Mouse (Mus musculus): ENCODE data around the gene Myoc. TPM values are rescaled to one million over a fixed set of nuclear protein-coding genes. Genes with fewer than 3 reads are reported as not detected.

The Myoc gene
- not detected in 2 replicates for polyA plus RNA-seq (2012; rRNA removed)

DNA sequence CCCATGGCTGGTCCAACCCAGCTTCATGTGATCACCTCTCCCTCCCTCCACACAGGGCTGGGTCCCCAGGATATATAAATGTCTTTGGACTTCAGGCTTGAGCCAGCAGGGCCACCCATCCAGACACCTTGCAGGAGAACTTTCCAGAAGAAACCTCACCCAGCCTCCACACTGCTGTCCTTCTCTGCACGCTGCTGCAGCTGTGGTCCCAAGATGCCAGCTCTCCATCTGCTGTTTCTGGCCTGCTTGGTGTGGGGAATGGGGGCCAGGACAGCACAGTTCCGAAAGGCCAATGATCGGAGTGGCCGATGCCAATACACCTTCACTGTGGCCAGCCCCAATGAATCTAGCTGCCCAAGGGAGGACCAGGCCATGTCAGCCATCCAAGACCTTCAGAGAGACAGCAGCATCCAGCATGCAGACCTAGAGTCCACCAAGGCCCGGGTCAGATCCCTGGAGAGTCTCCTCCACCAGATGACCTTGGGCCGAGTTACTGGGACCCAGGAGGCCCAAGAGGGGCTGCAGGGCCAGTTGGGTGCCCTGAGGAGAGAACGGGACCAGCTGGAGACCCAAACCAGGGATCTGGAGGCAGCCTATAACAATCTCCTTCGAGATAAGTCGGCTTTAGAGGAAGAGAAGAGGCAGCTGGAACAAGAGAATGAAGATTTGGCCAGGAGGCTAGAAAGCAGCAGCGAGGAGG, at the start of gene Myoc:
TSS of gene Myoc (plus strand) at position 105 of the 700 bp plus-strand sequence.
- DNase-seq (ENCODE audit: low read depth in 1 of 2, low spot score in 2 of 2), result no peak
- TF ChIP-seq CTCF (IDR thresholded peaks at IDR 0.05; ENCODE audit: extremely low read depth, insufficient read depth, insufficient read length, insufficient replicate concordance) (no peak), POLR2A (IDR thresholded peaks at IDR 0.05; ENCODE audit: low read depth, low read length) (no peak)
- H3K4me1 ChIP-seq (ENCODE audit: control insufficient read depth, insufficient read depth, insufficient read length), result no peaks in the 10 kb centered on the region
- no peak within 1 kb of the TSS for H3K27ac ChIP-seq (ENCODE audit: insufficient read depth, low read length)
- H3K27me3 ChIP-seq (ENCODE audit: control insufficient read depth, insufficient read depth, low read length), result no peaks in the 10 kb centered on the region
- no peaks in the 10 kb centered on the region for H3K36me3 ChIP-seq (ENCODE audit: control insufficient read depth, insufficient read depth, low read length)
- H3K4me3 ChIP-seq (ENCODE audit: extremely low read depth, insufficient read depth, insufficient read length), result no peak within 1 kb of the TSS
- 92% methylated on average over 10 of the region's 10 CpGs for WGBS

DNA sequence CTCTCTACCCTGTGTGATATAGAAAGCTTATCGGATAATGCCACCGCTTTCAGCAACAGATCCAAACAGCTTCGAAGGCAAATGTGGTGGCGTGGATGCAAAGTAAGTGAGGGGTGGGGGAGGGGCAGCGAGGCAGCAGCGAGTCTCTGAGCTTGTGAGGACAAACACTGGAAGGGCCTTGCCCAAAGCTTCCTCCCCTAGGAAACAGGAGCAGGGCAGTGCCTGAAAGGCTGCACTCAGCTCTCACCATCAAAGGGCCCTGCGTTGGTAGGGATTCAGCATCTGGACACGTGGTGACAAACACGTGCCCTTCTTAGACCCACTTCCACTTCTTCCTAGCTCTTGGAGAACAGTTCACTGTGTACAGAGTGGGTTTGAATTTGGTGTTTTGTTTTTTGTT, 49.5 kb upstream of the Myoc start:
- no peaks in the 10 kb centered on the region for H3K4me1 ChIP-seq (ENCODE audit: control insufficient read depth, insufficient read depth, insufficient read length)
- no peak overlapping the region for H3K27ac ChIP-seq (ENCODE audit: insufficient read depth, low read length)
- no peak overlapping the region for H3K4me3 ChIP-seq (ENCODE audit: extremely low read depth, insufficient read depth, insufficient read length)
- 87% methylated on average over 9 of the region's 9 CpGs for WGBS
- peaks cover 15% of the 10 kb centered on the region for H3K36me3 ChIP-seq (ENCODE audit: control insufficient read depth, insufficient read depth, low read length)
- DNase-seq (ENCODE audit: low read depth in 1 of 2, low spot score in 2 of 2), result no peak
- no peak for TF ChIP-seq CTCF (IDR thresholded peaks at IDR 0.05; ENCODE audit: extremely low read depth, insufficient read depth, insufficient read length, insufficient replicate concordance)
- no peak for TF ChIP-seq POLR2A (IDR thresholded peaks at IDR 0.05; ENCODE audit: low read depth, low read length)
- no peaks in the 10 kb centered on the region for H3K27me3 ChIP-seq (ENCODE audit: control insufficient read depth, insufficient read depth, low read length)

DNA sequence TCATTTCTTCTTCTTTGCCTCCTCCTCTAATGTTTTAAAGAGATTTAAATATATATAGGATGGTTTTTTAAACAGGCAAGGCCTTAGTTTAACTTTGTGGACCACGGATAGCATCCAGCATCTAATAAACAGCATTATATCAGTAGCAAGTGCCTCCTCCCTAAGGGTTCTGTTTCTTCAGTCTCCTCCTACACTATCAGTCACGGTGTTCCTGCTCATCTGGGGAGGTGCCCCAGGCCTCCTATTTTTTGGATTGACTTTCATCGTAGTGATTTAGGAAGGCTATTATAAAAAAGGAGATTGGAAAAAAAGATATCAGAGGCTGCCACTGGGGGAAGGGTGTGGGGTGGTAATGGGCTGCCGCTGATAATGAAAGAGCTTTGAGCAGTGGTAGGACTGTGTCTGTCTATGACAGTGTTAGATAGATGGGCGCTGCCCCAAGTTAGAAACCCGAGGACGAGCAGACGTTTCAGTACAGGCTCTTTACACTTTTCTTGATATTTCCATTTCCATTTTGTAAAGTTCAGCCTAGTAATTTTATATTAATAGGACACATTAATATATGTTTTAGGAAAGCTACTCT, 48.4 kb upstream of the Myoc start:
- no peaks in the 10 kb centered on the region for H3K4me1 ChIP-seq (ENCODE audit: control insufficient read depth, insufficient read depth, insufficient read length)
- H3K27ac ChIP-seq (ENCODE audit: insufficient read depth, low read length), result no peak overlapping the region
- no peaks in the 10 kb centered on the region for H3K27me3 ChIP-seq (ENCODE audit: control insufficient read depth, insufficient read depth, low read length)
- no peak for TF ChIP-seq CTCF (IDR thresholded peaks at IDR 0.05; ENCODE audit: extremely low read depth, insufficient read depth, insufficient read length, insufficient replicate concordance)
- TF ChIP-seq POLR2A (IDR thresholded peaks at IDR 0.05; ENCODE audit: low read depth, low read length), result no peak
- H3K36me3 ChIP-seq (ENCODE audit: control insufficient read depth, insufficient read depth, low read length), result peaks cover 16% of the 10 kb centered on the region
- 87% methylated on average over 8 of the region's 8 CpGs for WGBS
- no peak for DNase-seq (ENCODE audit: low read depth in 1 of 2, low spot score in 2 of 2)
- H3K4me3 ChIP-seq (ENCODE audit: extremely low read depth, insufficient read depth, insufficient read length), result no peak overlapping the region

DNA sequence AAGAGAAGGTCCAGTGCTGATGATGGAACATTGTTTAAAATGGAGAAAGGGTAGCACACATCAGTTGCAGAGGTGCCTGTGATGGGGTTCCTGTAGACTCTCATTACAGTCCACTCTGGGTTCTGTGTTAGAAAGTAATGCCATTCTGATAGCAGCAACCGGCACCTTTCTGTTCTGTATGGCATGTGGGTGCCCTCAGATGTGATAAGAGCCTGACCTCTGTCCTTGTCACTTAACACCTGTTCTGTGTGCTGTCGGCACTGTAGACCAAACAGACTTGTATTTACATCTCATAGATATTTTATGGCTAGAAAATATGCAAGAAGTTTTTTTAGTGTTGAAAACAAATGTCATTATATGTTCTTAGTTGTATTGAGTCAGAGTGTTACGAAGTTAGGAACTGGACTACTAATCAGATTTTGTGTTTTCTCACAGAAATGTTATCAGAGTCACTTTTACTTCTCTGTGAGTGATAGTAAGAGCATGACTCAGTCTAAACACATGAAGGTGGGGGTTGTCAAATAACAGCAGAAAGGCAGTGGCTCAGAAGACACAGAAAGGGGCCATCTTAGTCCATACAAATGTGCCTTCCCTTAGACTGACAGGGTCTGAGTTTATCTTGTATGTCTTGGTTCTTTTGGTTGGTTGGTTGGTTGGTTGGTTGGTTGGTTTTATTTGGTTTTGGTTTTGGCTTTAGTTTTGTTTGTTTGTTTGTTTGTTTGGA, 41.4 kb upstream of the Myoc start:
- Histone ChIP-seq H3K4me1 (ENCODE audit: control insufficient read depth, insufficient read depth, insufficient read length) (no peaks in the 10 kb centered on the region), H3K27ac (ENCODE audit: insufficient read depth, low read length) (no peak overlapping the region), H3K4me3 (ENCODE audit: extremely low read depth, insufficient read depth, insufficient read length) (no peak overlapping the region), H3K36me3 (ENCODE audit: control insufficient read depth, insufficient read depth, low read length) (peaks cover 22% of the 10 kb centered on the region), H3K27me3 (ENCODE audit: control insufficient read depth, insufficient read depth, low read length) (no peaks in the 10 kb centered on the region)
- no peak for TF ChIP-seq POLR2A (IDR thresholded peaks at IDR 0.05; ENCODE audit: low read depth, low read length)
- TF ChIP-seq CTCF (IDR thresholded peaks at IDR 0.05; ENCODE audit: extremely low read depth, insufficient read depth, insufficient read length, insufficient replicate concordance), result no peak
- DNase-seq (ENCODE audit: low read depth in 1 of 2, low spot score in 2 of 2), result no peak
- WGBS, result 88% methylated on average over 3 of the region's 3 CpGs

DNA sequence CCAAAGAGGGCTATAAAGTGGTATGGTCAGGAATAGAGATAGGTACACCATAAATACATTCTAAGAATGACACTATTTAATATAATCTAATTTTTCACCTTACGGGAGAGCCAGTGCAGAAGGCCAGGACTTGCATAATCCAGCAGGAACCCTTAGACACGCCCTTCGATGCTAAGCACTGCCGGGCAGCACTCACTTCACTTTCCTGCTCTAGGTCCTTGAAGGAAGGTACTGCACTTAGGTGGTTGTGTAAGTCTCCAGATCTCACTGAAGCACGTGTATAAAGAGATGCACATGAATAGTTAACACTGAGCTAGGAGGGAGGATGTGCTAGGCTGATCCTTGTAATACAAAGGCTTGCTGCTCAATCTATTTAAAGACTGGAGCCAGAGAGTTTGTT, 39.3 kb upstream of the Myoc start:
- no peak for TF ChIP-seq CTCF (IDR thresholded peaks at IDR 0.05; ENCODE audit: extremely low read depth, insufficient read depth, insufficient read length, insufficient replicate concordance)
- TF ChIP-seq POLR2A (IDR thresholded peaks at IDR 0.05; ENCODE audit: low read depth, low read length), result no peak
- WGBS, result 96% methylated on average over 5 of the region's 5 CpGs
- Histone ChIP-seq H3K36me3 (ENCODE audit: control insufficient read depth, insufficient read depth, low read length) (peaks cover 17% of the 10 kb centered on the region), H3K27me3 (ENCODE audit: control insufficient read depth, insufficient read depth, low read length) (no peaks in the 10 kb centered on the region), H3K4me3 (ENCODE audit: extremely low read depth, insufficient read depth, insufficient read length) (no peak overlapping the region), H3K27ac (ENCODE audit: insufficient read depth, low read length) (no peak overlapping the region), H3K4me1 (ENCODE audit: control insufficient read depth, insufficient read depth, insufficient read length) (no peaks in the 10 kb centered on the region)
- DNase-seq (ENCODE audit: low read depth in 1 of 2, low spot score in 2 of 2), result no peak

DNA sequence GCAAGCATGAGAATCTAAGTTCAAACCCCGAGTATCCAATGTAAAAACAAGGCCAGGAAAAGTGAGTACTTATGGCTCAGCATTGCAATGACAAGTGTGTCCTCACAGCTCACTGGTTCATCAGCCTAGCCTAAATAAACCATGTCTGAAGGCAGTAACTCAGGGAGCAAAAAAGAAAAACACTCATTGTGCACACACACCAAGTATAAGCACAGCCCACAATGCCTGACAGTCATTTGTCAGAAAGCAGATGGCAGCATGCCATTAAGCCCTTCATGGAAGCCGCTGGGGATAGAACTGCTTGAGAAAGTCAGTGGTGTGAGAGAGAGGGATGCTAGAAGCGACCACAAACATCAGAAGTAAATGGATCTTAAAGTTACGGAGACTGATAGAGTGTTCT, 37.7 kb upstream of the Myoc start:
- DNase-seq (ENCODE audit: low read depth in 1 of 2, low spot score in 2 of 2), result no peak
- Histone ChIP-seq H3K27ac (ENCODE audit: insufficient read depth, low read length) (no peak overlapping the region), H3K36me3 (ENCODE audit: control insufficient read depth, insufficient read depth, low read length) (peaks cover 12% of the 10 kb centered on the region), H3K4me3 (ENCODE audit: extremely low read depth, insufficient read depth, insufficient read length) (no peak overlapping the region), H3K4me1 (ENCODE audit: control insufficient read depth, insufficient read depth, insufficient read length) (no peaks in the 10 kb centered on the region), H3K27me3 (ENCODE audit: control insufficient read depth, insufficient read depth, low read length) (no peaks in the 10 kb centered on the region)
- 88% methylated on average over 4 of the region's 4 CpGs for WGBS
- no peak for TF ChIP-seq CTCF (IDR thresholded peaks at IDR 0.05; ENCODE audit: extremely low read depth, insufficient read depth, insufficient read length, insufficient replicate concordance)
- no peak for TF ChIP-seq POLR2A (IDR thresholded peaks at IDR 0.05; ENCODE audit: low read depth, low read length)
